Mouse (Mus musculus) kidney, adult 11 months (tissue): ENCODE measurements around the gene Syde2.

Experiments used
- DNase-seq: peaks from one replicate; pipeline ENCODE4 v3.0.0; 2022

Gene Syde2

GRCm38 (mm10) chr3:146058263-146058662 lies 70.6 kb downstream of the Syde2 start:
- DNase-seq, result no peak

DNA sequence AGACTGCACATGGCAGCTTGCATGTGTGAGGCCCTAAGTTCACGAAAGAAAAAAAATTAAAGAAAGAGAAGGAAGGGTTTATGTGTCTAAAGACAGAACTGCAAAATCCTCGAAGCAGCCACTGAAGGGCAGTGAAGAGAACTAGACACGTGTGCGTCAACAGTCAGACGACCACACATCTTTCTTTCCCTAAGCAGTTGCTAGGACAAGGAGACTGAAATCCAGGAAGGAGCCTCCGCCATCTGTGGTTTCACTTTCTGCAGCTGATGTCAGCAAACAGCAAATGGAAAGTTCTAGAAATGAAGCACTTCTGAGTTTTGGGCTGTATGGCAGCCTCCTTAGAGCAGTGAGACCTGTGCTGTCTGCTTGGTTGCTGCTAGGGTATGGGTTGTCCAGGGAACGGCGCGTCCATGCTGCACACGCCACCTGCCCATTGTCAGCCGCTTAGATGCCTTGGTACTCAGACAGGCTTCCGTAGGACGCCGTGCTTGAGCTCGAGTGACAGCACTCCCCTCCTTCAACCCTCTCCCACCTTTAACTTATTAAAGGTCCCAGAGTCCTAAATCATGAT lies 71.8 kb downstream of the Syde2 start:
- no peak for DNase-seq

DNA sequence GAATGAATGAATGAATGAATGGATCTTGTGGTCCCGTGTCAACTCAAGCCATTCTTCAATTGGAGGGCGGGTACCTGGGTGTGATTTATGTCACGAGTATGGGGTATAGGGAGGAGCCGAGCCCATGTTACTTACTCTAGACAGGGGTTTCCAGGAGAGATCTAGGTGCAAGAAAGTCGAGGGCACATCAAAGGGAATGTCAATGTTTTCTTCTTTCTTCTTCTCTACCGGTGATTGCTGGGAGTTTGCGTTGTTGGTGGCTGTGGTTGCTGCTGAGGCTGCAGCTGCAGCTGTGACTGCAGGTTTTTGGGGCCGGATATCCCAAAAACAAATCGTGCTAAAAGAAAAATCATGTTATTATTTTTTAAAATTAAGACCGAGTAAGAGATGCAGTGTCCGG lies 75.5 kb downstream of the Syde2 start:
- no peak for DNase-seq

DNA sequence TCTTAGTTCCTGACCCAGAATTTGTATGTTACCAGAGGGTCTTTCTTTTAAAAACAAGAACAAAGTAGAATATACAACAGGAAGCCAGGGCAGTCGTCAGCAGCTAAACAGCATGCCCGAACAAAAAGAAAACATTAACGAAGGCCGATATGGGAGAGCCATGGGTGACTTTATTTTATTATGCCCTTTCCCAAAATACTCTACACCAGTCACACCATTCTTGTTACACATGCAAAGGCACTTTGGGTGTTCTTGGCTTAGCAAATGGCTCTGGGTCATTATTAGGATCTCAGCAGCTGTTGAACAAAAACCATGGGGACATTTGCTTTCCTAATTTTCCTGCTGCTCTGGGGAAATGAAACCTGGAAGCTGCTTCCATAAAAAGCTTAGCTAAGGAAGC lies 81.6 kb downstream of the Syde2 start:
- DNase-seq, result no peak
